Mouse (Mus musculus): ENCODE results near the gene Pcsk5. TPM values are rescaled to one million over a fixed set of nuclear protein-coding genes. Genes with fewer than 3 reads are reported as not detected.

Pcsk5 gene
- polyA plus RNA-seq, 1 experiment = 1.7 TPM

DNA sequence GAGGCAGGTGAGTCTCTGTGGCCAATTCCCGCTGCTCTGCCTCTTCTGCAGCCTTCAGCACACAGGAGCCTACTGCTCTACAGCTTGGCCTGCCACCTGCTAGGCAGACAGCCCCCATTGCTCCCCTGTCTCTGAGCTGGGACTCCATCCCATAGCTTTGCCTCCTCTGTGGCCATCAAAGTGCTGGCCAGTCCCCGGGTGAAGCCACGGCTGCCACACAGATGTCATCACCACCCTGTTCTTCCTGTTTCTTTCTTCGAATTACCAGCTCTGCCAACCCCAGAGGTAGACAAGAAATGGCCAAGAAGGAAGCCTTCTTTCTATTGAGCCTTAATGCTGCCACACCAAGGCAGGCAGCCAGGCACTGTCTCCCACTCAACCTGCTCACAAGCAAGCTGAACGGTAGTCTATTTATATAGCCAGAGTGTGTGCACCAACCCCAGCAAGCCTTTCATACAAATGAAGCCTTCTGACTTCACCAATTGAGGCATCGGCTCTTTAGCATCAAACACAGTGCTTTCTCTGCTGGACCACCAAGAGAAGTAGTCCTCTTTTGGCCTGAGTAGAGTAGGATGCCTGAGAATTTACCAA lies 454.5 kb downstream of the Pcsk5 start:
- TF ChIP-seq POLR2A (IDR thresholded peaks at IDR 0.05; ENCODE audit: borderline replicate concordance, insufficient read depth, low read length) (no peak), CTCF (IDR thresholded peaks at IDR 0.05; ENCODE audit: borderline replicate concordance, insufficient read depth, low read depth, low read length) (no peak)
- no peak overlapping the region for H3K4me3 ChIP-seq (replicated peaks; ENCODE audit: insufficient read depth, low read depth, low read length)
- no peaks in the 10 kb centered on the region for H3K27me3 ChIP-seq (ENCODE audit: control insufficient read depth, insufficient read depth, low read length)
- no peaks in the 10 kb centered on the region for H3K4me1 ChIP-seq (ENCODE audit: control insufficient read depth, insufficient read depth, low read length)
- no peak for DNase-seq
- H3K27ac ChIP-seq (ENCODE audit: insufficient read depth, low read length) = no peak overlapping the region
- 68% methylated on average over 6 of the region's 6 CpGs for WGBS
